Comparison of ENCODE assay signal across 21 mouse cellular contexts in genomic region chr13:43849816-43850215, GRCm38 (mm10).
DNase-seq lines count a peak whose midpoint lies in the region; ATAC-seq lines count a peak whose summit lies in the region.
"Had no signal": no experiment of that assay in that cellular context is flagged by ENCODE, and none has a peak within 500 bp of the region (broad histone marks: within the 10 kb centered on the region; RNA-seq: fewer than 3 reads in every experiment).

No protein-coding gene starts in this region.

- WGBS in heart, embryonic 10.5 days = 36% methylated on average over 4 of the region's 4 CpGs

- H3K4me1 ChIP-seq in heart, embryonic 10.5 days = peaks cover 3% of the 10 kb centered on the region; the same call in 1 of the 2 replicates

- ATAC-seq in megakaryocyte, adult 5-6 weeks (ENCODE audit: poor library complexity, severe bottlenecking) = no peak
- ATAC-seq: activated CD4-positive, CD25-positive, alpha-beta regulatory T cell, adult 4 months; forebrain, embryonic 14.5 days had no signal

- no peaks in the 10 kb centered on the region for H3K36me3 ChIP-seq in heart, embryonic 10.5 days
- H3K36me3 ChIP-seq: forebrain, embryonic 10.5 days; hindbrain, embryonic 13.5 days had no signal

- no peaks in the 10 kb centered on the region for H3K27me3 ChIP-seq in heart, embryonic 10.5 days (ENCODE audit: insufficient read depth, poor library complexity, severe bottlenecking)
- H3K27me3 ChIP-seq: CH12.LX; hindbrain, embryonic 13.5 days had no signal

- no peaks in the 10 kb centered on the region for H3K9me3 ChIP-seq in heart, embryonic 10.5 days
- H3K9me3 ChIP-seq: forebrain, embryonic 10.5 days; hindbrain, embryonic 13.5 days had no signal

- peak; percentile 68 for DNase-seq in heart, embryonic 10.5 days (ENCODE audit: low spot score)
- DNase-seq in heart, postnatal 4 days = no peak
- peak; percentile 28 to 45 for DNase-seq in kidney, postnatal 4 days
- DNase-seq in kidney, postnatal 14 days = no peak
- DNase-seq in 3T3-L1 (ENCODE audit: low read depth, low spot score) = peak; percentile 1
- peak; percentile 30 for DNase-seq in R1 (ENCODE audit: low read depth, low spot score)
- no peak for DNase-seq in layer of hippocampus, adult 11-12 months (ENCODE audit: low spot score)
- DNase-seq: adrenal gland, postnatal 14 days; cerebellum, adult 11-12 months; cerebellum, adult 9-10 months; cerebellum, postnatal 25 days; gastrocnemius, adult 2 months; gastrocnemius, postnatal 25 days; heart, postnatal 10 days had no signal

- H3K4me3 ChIP-seq in heart, embryonic 10.5 days = no peak overlapping the region
- H3K4me3 ChIP-seq: erythroblast, embryonic 14.5 days; forebrain, embryonic 10.5 days; gastrocnemius, adult 2 months; hindbrain, embryonic 13.5 days had no signal

- no peak overlapping the region for H3K27ac ChIP-seq in heart, embryonic 10.5 days
- H3K27ac ChIP-seq: forebrain, embryonic 10.5 days; gastrocnemius, adult 2 months; hindbrain, embryonic 13.5 days had no signal

Comparison
In these comparisons a context has a peak if more than half of its experiments do, and no peak if none do; other contexts are left out.
1. DNase-seq: peak in heart, embryonic 10.5 days (single experiment), kidney, postnatal 4 days (2 of 2), 3T3-L1 (single experiment) and R1 (single experiment); none in heart, postnatal 4 days (single experiment), kidney, postnatal 14 days (single experiment) and layer of hippocampus, adult 11-12 months (single experiment).